Mouse (Mus musculus) heart, adult 9 months (tissue): ENCODE measurements at regions not wholly inside any gene's neighbourhood (a gene's known extent, or its start where the extent isn't known, plus 50 kb on each side); places are given as distances from the start of the nearest gene placed in this dataset.

Experiments
- DNase-seq, 2 experiments: peaks; one replicate each; pipeline ENCODE4 v3.0.0; 2022; ENCODE audit warnings: low spot score in 2 of 2

DNA sequence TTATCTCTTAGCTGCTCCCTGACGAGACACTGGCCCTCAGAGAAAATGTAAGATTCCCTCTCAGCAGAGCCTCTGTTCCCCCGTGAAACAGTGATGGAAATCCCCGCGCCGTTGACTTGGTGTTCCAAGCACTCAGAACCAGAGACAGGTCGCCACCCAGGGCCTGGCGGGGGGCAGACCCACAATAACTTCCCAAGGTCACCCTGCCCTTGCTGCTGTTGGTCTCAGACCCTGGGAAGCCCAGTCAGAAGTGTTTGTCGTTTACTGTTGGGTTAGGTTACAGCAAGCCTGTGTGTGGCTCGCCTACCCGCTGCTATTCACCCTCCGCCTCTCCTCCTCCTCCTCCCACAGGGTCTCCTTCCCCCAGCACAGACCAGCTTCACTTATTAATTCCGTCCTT is 154.2 kb upstream of the Eomes start:
- DNase-seq: no peak

DNA sequence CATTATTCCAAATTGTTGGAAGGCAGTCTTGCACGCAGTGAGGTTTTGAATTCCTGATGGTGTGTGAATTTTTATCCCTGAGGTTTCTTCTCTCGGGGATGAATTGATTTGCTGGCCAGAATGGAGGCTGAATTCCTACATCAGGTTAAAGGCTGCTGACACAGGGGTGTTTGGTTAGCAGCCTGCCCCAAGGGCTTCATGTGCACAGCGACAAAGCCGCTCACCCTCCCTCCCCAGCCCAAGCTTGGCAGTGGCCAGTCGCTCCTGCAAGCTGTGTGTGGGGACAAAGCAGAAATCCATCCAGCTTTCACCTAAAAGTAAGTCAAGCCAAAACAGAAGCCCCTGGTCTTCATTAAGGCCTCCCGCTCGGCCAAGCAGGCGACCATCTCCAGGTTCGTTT is 151.4 kb upstream of the Eomes start:
- no peak for DNase-seq

DNA sequence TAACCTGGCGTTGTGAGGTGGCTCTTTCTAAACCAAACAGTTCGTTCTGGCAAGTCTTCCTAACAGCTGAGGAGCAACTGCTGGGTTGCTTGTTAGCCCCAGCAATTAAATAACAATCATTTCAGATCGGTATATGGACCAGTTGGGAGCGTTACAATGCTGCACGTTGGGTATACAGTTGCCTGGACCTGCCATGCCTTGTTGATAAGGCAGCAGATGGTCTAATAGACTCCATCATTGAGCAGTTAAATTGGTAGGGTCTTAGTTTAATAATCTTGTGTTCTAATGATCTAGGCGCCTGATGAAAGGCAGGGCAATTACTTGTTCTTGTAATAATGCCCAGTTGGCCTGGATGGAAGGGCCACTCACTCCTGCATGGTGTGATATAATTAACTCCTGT is 150.1 kb upstream of the Eomes start:
- DNase-seq: no peak

DNA sequence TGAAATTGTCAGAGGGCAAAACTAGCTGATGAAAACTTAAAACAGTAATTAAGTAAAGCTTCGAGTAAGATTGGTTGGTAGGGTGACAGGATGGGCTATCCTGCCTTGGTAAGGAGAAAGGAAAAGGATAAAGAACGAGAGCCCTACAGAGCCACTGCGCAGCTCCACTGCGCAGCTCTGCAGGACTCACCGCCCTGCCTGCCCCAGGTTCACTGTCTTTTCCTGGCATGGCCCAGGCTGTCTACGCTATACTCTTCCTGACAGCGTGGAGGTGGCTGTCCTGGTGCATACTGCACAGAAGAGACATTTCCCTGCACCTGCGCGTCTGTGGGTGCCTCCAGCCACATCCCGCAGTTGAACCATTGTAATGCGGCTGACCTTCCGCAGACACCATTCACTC is 136.6 kb upstream of the Eomes start:
- DNase-seq: no peak

DNA sequence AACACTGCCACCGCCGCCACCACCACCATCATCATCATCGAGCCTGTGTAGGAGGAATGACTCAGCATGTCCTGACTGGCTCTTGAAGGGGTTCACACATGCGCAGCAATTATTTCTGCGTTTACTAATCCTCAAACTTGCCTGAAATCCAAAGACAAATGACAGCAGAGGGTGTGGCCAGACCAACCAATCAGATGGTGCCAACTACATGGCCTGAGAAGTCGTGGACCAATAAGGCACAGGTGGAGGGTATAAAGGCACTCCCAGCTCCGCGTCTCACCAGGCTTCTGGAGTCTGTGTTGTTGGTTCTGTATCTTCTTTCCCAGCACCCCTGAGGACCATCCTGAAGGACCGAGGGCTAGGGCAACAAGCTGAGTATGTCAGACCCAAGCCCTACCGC is 123.1 kb upstream of the Eomes start:
- no peak for DNase-seq

DNA sequence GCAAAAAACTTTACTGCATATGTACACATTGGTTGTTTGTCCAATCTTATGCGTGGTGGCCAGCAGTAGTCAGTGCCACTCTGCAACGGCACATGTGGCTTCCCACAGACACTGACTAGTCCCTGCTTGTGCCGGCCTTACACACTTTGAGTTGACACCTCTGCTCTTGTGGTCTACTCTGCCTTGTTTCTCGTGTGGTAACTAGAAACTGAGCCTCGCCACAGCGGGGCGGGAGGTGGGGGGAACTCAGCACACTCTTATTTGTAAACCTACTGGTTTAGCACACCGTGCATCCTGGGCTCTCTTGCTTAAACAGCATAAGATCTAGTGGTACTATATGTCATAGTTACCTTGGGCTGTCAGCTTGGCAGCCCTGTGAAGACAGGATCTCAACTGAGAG is 120.6 kb upstream of the Eomes start:
- no peak for DNase-seq

DNA sequence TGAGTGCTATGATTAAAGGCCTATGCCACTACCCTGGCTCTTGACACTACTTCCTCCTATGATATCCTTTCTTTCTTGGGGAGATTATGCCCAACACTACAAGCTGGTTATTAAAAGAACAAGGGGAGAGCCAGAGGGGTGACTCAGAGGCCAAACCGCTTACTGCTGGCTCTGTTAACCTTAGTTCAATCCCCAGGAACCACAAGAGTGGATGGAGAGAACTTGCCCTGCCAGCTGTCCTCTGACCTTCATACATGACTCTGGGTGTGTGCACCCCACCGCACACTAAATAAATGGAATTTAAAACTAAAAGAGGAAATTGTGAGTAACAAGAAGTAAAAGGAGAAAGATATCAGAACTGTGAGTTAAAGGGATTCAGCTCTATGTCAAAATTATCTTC is 114.1 kb upstream of the Eomes start:
- DNase-seq: no peak

DNA sequence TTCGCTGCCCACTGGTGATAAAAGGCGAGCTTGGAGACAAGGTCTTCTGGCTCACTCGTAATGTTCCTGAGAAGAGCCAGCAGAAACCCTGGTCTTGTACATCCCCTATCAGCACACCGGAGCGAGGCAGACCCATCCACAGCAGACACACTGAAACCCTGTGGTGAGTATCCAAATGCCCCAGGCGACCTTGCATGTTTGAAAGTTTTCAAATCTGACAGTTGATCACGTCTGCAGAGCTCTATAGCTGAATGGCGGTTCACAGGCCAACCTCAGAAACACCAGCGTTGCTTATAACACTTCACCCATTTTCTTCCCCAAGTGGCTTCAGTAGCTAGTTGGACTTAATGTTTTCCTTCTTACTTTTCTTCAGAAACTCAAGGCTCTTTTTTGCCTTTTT is 112.6 kb upstream of the Eomes start:
- no peak for DNase-seq

DNA sequence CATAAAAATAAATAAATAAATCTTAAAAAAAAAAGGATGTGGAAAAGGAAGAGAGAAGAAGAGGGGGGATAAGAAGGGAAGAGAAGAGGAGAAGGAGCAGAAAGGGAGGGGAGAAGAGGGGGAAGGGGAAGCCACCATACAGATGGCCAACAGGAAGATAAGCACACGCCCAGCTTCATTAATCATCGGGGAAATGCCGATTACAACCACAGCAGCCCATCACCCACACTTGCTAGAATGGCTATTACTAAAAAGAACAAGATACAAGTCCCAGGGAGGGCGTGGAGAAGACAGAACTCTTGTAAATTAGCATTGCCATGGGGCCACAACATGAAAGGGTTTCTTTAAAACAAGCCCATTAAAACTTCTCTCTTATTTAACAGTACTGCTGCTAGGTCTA is 110.7 kb upstream of the Eomes start:
- DNase-seq: no peak

DNA sequence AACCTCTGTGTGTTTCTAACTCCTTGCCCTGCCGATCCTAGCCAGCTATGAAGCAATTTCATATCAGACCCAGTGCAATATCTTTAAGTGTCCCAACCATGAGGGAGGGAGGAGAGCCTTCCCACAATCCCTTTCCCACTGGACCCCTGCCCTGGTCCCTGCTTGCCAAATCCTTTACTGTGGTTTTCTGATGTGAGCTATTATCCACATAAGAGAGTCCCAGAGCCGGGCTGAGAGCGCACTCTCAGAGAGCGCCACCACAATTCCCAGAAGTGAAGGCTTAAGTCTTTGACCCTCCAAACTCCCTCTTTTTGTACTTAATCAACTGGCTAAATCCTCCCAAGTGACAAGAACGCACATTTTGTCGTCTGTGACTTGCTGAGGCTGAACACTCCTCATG is 107.4 kb upstream of the Eomes start:
- DNase-seq: peak; percentile 6 to 32

DNA sequence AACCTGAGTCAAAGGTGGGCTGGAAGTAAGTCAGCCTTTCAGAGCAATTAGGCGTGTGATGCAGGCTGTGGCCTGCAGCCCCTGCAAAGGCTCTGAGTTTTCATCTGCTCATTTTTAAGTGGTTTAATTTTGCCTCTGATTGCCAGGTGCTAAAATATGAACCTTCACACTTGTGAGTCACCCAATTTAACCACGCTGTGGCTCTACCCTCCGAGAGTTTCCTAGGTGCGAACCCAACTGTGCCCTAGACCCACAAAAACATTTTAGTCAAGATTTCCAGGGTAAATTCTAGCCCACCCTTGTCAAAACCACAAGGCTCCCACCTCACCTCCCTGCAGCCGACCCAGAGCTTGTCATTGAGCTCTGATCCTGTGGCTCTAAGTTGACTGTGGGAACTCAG is 103.3 kb upstream of the Eomes start:
- no peak for DNase-seq

DNA sequence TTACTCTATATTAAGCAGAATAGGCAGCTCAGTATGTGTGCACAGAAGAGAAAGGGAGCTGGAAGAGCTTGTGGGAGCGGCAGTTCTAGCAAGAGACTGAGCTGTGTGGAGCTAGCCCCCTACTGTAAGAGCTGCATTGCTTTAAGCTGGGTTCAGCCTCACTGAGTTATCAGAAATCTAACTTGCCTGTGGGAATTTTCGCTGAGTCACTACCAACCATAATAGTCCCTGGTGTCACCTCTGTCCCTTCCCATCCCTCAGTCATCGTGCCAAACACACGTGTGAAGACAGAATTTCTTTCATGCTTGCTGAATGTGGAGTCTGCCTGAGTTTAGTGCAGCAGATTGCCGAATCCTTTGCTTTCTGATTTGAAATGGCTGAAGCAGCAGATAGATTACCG is 99.0 kb upstream of the Eomes start:
- DNase-seq: no peak

DNA sequence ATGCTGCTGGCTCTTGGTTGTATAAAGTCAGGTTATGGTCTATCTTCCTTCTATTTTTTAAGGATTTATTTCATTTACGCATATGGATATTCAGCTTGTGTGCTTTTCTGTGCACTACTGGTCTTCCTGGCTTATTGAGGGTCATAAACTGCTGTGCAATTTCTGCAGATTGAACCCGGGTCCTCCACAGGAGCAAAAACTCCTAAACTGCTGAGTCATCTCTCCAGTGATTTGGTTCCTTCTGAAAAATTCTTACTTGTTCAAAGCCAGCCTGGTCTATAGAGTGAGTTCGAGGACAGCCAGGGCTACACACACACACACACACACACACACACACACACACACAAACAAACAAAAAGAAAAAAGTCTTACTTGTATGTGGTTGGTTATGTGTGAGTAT is 95.5 kb upstream of the Eomes start:
- no peak for DNase-seq

DNA sequence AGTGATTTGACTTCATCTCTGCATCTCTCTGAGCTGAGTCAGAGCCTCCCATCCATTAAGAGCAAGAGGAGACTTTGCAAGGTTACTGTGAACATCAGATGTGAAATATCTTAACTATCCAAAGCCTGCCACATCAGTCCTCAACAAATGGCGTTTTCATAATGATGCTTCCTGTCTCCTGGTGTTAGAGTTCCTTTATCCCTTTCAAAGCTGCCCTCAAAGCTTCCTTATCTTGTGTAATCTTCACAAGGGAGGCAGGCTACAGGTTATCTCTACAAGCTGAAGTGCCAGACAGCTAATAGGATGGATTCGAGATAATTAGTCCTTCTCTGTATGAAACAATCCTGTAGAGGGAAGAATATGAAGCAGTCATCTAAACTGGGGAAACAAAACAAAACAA is 93.4 kb upstream of the Eomes start:
- no peak for DNase-seq

DNA sequence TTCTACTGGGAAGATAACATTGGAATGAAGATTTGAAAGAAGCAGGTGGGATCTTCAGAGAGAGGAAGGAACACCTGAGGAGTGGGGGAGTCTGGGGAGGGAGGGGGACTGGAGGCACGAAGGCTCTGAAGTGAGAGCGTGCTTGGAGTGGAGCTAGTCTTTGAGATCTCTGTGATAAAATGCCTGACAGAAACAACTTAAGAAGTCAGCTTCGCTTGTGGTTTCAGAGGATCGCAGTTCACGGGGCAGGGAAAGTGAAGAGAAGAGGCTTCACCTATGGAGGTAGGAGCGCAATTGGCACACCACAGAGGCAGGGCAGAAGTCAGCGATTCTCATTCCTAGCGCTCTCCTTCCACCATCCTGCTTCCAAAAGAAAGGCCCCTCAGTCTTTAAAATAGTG is 90.4 kb upstream of the Eomes start:
- no peak for DNase-seq

DNA sequence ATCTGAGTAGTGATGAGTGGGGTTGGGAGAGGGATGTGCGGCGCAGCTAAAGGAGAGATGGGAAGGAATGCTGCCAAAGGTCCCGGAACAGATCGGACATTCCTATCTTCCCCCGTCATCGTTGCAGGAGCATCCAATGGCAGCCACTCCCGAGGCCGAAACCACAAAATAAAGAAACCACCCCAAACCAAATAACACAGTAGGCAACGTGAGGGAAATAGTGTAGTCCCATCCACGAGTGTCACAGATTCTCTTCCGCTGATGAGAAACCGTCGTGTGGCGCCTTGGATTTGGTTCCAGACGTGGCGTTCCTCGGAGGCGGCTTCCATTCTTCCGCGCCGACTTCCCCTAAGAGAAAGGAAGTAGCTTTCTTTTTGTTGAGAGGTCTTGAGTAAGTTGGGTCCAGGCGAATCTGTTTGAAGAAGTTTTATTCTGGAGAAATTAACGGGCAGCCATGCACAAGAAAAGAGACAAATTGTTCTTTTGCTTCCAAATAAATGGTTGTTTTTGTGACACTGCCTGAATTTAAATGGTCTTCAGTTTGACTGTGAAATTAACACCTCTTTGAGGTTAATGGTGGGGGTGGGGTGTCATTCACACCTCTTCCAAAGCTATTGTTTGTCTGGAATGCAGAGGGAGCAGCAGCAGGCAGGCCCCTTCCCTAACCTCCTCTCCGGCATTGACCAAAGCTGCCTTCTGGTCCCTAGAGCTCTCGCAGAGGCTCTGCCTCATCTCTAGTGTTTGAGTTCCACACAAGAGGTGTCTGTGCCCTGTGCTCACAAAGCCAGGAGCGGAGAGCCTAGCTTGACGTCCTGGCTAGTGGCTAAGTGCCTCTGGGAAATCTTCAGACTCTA is 88.3 kb upstream of the Eomes start:
- peak; percentile 2 to 3 for DNase-seq

DNA sequence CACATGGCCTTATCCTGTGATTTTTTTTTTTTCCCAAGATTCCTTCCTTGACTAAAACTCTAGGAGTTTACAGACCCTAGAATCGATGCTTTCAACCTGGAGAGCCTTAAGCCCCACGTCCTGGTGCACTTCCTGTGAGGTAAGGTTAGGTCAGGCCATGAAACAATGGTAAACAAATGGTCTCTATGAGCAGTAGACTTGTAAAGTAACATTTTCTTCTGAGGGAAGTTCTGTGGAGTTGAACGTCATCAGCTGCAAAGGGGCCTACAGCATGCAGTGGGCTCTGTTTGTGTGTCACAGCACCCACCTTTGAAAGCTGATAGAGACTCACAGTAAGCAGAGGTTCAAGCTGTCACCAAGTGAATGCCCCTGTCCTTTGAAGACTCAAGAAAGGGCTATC is 87.3 kb upstream of the Eomes start:
- no peak for DNase-seq

DNA sequence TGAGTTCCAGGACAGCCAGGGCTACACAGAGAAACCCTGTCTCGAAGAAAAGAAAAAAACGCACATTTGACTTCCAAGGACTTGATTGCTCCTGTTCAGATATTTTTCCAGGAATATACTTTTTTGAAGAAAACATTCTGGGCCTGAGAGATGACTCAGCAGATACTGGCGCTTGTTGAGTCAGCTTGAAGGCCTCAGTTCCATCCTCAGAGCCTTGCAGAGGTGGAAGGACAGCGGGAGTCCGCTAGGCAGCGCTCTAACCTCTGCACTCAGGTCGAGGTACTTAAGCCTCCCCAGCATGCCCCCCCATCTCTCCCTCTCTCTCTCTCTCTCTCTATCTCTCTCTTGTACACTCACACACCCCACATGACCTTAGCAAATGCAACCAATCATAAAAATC is 86.3 kb upstream of the Eomes start:
- DNase-seq: no peak

DNA sequence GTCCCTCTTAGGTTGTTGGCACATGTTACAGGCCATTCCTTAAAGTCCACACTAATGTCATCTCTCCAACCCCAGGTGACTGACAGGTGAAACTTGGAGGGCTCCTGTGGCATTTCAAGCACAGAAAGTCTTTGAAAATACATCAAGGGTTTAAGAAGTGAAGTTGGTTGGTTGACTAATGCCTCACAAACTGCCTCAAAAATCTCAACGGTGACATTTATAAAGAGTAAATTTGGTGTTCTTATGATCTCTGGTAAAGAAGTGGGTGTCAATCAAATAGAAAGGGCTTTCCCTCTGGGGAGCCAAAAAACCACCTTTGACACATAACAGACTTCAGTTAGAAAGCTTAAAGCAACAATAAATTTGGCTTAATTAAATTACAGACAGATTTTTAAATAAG is 85.2 kb upstream of the Eomes start:
- DNase-seq: no peak

DNA sequence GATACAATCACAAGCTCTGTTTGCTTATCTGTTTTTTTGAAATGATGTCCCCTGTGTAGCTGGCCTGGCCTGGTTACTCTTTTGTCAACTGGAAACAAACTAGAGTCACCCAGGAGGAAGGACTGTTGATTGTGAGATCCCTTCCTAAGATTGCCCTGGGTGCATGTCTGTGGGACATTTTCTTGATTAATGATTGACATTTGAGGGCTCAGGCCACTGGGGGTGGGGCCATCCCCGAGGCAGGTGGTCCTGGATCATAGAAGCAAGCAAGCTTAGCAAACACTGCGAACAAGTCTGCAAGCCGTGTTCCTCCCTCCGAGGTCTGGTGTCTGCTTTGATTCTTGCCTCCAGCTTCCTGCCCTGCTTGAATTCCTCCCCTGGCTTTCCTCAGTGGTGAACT is 84.4 kb upstream of the Eomes start:
- DNase-seq: no peak

DNA sequence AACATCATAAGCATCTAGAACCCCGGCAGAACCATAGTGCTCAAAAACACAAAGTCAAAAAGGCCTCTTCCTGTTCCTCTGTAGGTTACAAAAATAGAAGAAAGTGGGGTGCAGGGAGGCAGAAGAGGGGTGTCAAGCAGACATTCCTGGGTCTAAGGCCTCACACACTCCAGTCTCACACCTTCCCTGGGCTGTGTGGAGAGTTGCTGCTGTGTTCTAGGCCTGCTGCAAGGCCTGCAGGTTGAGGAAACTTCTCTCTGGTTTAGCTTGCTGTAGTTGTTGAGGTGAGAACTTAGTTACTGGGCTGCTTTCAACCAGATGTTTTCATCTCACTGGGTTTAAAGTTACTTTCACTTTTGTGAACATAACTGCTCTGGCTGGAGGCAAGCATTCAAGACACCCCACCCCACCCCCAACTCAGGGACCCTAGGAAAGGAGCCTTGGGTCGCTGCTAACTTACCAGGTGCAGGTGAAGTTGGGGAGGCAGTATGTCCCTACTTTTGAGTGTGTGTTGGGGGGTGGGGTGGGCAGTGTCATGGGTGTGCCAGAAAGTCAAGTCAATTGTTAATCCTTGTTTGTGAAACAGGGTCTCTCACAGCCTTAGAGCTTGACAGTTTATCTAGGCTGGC is 81.5 kb upstream of the Eomes start:
- DNase-seq: no peak

DNA sequence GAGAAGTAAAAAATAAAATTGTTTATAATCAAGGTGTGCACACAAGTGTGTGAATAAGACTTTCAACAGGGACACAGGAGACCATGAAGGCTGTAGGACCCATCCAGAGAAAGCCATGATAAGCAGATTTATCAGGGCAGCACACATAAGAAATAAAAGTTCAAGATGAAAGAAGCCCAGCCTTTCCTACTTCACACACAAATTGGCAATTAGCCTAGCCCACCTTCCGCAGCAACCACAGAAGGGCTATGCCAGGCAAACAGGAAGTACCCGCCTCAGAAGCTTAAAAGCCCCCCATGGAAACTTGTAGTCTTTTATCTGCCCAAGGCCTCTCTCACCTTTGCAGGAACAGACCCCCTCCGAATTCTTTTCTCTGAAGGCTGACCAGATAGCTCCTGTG is 77.5 kb upstream of the Eomes start:
- DNase-seq: no peak

DNA sequence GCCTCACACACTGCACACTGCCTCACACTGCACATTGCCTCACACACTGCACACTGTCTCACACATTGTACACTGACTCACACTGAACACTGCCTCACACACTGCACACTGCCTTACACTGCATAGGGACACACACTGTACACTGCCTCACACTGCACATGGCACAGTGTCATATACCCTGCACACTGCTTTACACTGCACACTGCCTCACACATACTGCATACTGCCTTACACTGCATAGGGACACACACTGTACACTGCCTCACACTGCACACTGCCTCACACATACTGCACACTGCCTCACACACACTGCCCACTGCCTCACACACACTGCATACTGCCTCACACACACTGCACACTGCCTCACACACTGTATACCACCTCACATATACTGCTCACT is 76.8 kb upstream of the Eomes start:
- no peak for DNase-seq

DNA sequence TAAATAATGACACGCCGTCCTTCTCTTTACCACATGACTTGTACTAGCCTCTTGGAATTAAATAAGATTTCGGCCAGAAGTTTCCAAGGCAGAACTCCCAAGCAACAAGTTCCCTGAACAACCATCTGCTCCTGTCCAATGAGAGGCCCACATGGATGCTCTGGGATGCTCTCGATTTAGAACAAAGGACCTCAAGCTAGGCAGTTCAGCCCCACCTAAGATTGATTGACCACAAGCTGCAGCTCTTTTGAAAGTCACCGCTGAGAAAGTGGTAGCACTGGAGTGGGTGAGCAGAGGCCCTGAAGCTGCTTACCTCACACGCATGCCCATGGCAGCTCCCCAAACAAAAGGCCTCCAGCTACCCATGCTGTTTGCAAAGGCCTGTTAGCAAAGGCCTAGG is 73.1 kb upstream of the Eomes start:
- no peak for DNase-seq
